Mouse (Mus musculus): ENCODE measurements around the gene Gp1bb.

DNA sequence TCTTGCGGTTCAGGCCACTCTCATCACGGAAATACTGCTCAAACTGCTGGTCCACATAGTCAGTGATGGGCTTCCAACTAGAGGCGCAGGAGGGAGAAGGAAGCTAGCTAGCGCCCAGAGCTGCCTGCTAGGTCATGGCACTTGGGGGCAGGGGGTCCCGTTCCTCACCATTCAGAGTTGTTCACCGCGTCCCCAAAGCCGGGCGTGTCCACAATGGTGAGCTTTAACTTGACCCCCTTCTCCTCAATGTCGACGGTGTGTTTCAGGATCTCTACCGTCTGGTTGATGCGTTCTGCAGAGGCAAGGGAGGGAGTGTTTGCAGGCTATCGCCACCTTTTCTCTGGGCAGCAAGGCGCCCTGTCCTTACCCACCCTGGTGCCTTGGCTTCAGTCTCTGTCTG lies 2.4 kb upstream of the Gp1bb start:
- no peak for TF ChIP-seq GATA1 (IDR thresholded peaks at IDR 0.05; ENCODE audit: low read length)
- no peak for TF ChIP-seq TAL1 (IDR thresholded peaks at IDR 0.05; ENCODE audit: low read length)

Measured in erythroblast, embryonic 14.5 days (primary cell).